Mouse (Mus musculus) mouse embryonic stem cell (cell line): Measurements from ENCODE around the gene Tmem230.

Experiments
- in situ Hi-C, 2 experiments: fragments of 300-500 bp; cut with MboI; formaldehyde crosslinking; loops; 1 replicate in 1 of 2; 3 replicates in 1 of 2; pipeline ENCODE4 v1.14.3; 2019 to 2020; ENCODE audit warnings: low sequenced_read_pairs in 2 of 2, low pct_unique_long_range_greater_than_20kb in 1 of 2, mixed read lengths in 1 of 2; ENCODE audit not compliant: unreplicated experiment in 1 of 2

Gene Tmem230

GRCm38 (mm10) chr2:132243370-132243769 is 4.2 kb downstream of the Tmem230 start:
- in situ Hi-C loops, result loop anchor here (5.0 to 25.0 kb wide), 6 partner anchors 106 to 419 kb away; no protein-coding TSS in a partner anchor

- in situ Hi-C loops, result loop anchor here (5.0 to 25.0 kb wide), 6 partner anchors 103 to 416 kb away; no protein-coding TSS in a partner anchor
Measured at GRCm38 (mm10) chr2:132240457-132240856, 7.2 kb downstream of the Tmem230 start.

DNA sequence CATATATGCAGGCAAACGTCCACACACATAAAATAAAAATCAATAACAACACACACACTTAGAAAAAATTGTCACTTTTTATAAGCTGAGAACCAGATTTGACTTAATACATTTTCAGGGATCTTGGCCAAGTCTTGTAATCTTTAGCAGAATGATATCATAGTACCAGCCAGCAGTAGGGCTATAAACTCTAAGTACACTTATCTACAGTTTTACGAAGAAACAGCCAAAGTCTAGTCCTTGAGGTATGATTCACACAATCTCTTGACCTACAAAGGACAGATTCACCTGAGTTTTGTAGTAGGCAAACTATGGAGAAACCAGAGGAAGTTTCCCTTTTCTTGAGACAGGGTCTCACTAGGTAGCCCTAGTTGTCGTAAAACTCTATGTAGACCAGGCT is 8.2 kb downstream of the Tmem230 start:
- in situ Hi-C loops, result loop anchor here (25.0 kb wide), 2 partner anchors 252 to 402 kb away; no protein-coding TSS in a partner anchor

- in situ Hi-C loops, result loop anchor here (25.0 kb wide), 2 partner anchors 249 to 399 kb away; no protein-coding TSS in a partner anchor
Measured at GRCm38 (mm10) chr2:132235975-132236374, 11.6 kb downstream of the Tmem230 start.

GRCm38 (mm10) chr2:132235291-132235690 is 12.3 kb downstream of the Tmem230 start:
- in situ Hi-C loops, result loop anchor here (25.0 kb wide), 2 partner anchors 248 to 398 kb away; no protein-coding TSS in a partner anchor

DNA sequence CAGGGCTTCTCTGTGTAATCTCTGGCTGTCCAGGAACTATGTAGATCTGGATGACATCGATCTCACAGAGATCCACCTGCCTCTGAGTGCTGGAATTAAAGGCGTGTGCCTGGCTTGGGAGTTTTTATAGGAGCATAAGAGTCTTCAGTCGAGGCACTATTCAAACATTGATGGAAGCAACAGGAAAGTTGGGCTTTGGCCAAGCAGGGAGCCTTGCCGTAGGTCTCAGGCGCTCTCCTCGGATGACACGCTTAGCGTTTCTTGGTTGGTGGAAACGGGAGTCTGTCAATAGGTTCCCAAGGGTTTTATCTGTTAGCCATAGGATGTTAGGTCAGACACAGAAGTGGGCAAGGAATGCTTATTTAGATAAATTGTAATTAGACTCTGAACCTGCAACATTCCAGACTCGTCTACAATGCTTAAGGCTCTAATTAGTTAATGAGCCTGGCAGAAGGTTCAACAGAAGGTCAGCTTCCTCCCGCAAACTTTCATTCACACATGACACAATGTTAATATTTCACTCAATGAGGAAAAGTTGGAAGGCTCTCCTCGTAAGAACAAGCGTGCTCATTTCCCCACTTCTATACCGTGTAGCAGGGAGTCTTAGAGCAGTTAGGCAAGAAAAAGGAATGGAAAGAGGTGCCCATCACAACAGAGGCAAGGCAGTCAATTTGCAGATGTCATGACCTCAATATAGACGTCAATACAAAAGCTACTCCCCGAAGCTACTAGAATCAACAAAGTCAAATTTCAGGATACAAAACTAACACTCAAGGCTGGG is 13.4 kb downstream of the Tmem230 start:
- in situ Hi-C loops, result loop anchor here (25.0 kb wide), 2 partner anchors 247 to 397 kb away; no protein-coding TSS in a partner anchor

DNA sequence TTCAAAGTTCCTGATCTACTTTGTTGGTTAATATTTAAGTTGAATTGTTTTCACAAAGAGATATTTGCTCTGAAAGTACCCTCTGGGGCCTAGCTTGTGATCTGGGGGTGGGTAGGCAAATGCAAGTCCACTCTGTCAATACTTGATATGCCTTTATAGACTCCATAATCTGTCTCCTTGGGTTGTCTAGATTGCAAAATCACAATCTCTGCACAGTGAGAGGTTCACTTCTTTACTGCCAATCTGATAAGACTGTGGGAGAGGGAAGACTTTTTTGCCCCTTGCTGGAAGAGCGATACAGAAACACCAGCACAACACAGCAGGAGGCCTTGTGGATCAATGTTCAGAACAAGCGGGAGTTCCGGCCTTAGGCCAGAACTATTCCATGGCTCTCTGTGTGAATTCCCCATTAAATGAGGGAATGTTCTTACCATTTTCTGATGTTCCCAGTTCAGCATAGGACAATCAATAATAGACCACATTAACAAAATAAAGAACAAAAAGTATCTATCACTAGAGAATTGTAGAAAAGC is 15.1 kb downstream of the Tmem230 start:
- in situ Hi-C loops, result loop anchor here (25.0 kb wide), 2 partner anchors 245 to 395 kb away; no protein-coding TSS in a partner anchor

- in situ Hi-C loops, result no loop called here
Measured at GRCm38 (mm10) chr2:132224359-132224758, 23.2 kb downstream of the Tmem230 start.

GRCm38 (mm10) chr2:132221611-132222073 is 26.0 kb downstream of the Tmem230 start:
- in situ Hi-C loops, result no loop called here

- in situ Hi-C loops, result no loop called here
Measured at GRCm38 (mm10) chr2:132211995-132212656, 35.5 kb downstream of the Tmem230 start.

- in situ Hi-C loops, result no loop called here
Measured at GRCm38 (mm10) chr2:132210806-132211312, 36.7 kb downstream of the Tmem230 start.

- in situ Hi-C loops, result no loop called here
Measured at GRCm38 (mm10) chr2:132208246-132208881, 39.2 kb downstream of the Tmem230 start.

- in situ Hi-C loops, result no loop called here
Measured at GRCm38 (mm10) chr2:132206316-132206881, 41.2 kb downstream of the Tmem230 start.

GRCm38 (mm10) chr2:132205549-132205948 is 42.1 kb downstream of the Tmem230 start:
- in situ Hi-C loops, result no loop called here

DNA sequence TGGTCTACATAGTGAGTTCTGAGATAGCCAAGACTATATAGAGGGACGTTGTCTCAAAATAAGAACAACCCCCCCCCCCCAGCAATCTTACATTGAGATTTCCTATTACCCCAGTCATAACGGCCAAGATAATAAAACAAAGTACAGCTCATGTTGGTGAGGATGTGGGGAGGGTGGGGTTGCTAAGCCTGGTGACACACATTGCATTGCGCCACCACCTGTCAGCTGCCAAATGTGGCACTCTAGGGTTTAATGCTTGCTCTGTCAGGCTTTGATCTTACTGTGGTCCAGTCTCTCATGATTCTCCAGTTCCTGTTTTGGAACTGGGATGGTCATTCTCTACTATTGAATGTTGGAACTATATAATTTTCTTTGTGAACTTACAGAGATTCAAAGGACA is 43.8 kb downstream of the Tmem230 start:
- in situ Hi-C loops, result no loop called here

DNA sequence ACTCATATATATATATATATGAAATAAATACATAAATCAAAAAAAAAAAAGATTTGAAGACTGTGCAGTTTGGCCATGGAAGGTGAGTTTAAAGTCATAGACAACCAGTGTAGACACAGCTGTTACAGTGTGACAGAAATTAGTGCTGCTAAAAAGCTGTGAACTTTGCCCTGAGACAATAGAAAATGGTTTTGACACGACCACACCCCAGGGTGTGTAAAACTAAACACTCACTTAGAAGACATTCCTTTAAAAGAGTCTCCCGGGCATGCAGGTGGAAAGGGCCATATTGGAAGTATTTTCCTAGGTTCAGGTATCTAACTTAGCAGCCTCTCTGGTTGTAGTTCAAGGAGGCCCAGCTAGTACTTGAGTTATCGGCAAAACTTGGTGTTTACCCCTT is 44.4 kb downstream of the Tmem230 start:
- in situ Hi-C loops, result no loop called here

- in situ Hi-C loops, result no loop called here
Measured at GRCm38 (mm10) chr2:132198017-132198933, 49.3 kb downstream of the Tmem230 start.
